In genomic region chr6:97141811-97142210, GRCm38 (mm10) we compare ENCODE assay signal across 9 mouse cellular contexts.
"Had no signal": no experiment of that assay in that cellular context is flagged by ENCODE, and none has a peak within 500 bp of the region (broad histone marks: within the 10 kb centered on the region; RNA-seq: fewer than 3 reads in every experiment).

No protein-coding gene starts in this region.

- H3K4me1 ChIP-seq: liver, embryonic 15.5 days had no signal

- H3K9me3 ChIP-seq: intestine, embryonic 15.5 days; limb, embryonic 13.5 days; liver, embryonic 15.5 days; lung, embryonic 15.5 days; midbrain, embryonic 13.5 days had no signal

- H3K9ac ChIP-seq: intestine, embryonic 15.5 days; limb, embryonic 13.5 days; liver, embryonic 15.5 days; lung, embryonic 15.5 days; midbrain, embryonic 13.5 days had no signal

- H3K4me2 ChIP-seq: intestine, embryonic 15.5 days; limb, embryonic 13.5 days; liver, embryonic 15.5 days; lung, embryonic 15.5 days; midbrain, embryonic 13.5 days had no signal

- H3K27me3 ChIP-seq: intestine, embryonic 15.5 days; limb, embryonic 13.5 days; liver, embryonic 15.5 days; lung, embryonic 15.5 days had no signal

- ATAC-seq: intestine, embryonic 15.5 days; midbrain, embryonic 13.5 days had no signal

- DNase-seq: lung, postnatal 36 days; thymus, postnatal 4 days had no signal

- H3K27ac ChIP-seq: intestine, embryonic 15.5 days; layer of hippocampus, adult 2 months; limb, embryonic 13.5 days; liver, embryonic 15.5 days; lung, embryonic 15.5 days; midbrain, embryonic 13.5 days; stomach, postnatal 0 days had no signal

- H3K36me3 ChIP-seq: intestine, embryonic 15.5 days; liver, embryonic 15.5 days had no signal

- H3K4me3 ChIP-seq: intestine, embryonic 15.5 days; layer of hippocampus, adult 2 months; limb, embryonic 13.5 days; liver, embryonic 15.5 days; lung, embryonic 15.5 days; midbrain, embryonic 13.5 days had no signal
